Mouse (Mus musculus) heart, embryonic 11.5 days (tissue): ENCODE results near the gene Tmem37. TPM values are rescaled to one million over a fixed set of nuclear protein-coding genes. Genes with fewer than 3 reads are reported as not detected.

ENCODE experiments used
- ATAC-seq: fragments of 200-750 bp; cut with Nextera tagmentation; replicated peaks from 2 replicates; pipeline ENCODE4 v1.8.0; 2017; ENCODE audit warnings: moderate library complexity; ENCODE audit not compliant: insufficient number of reproducible peaks, low FRiP score, low TSS enrichment
- H3K27ac ChIP-seq: fragments of 300-500 bp; sonication (generic); 2 replicates; pipeline ENCODE4 v1.5.1; 2014; ENCODE audit warnings: mild to moderate bottlenecking, low read depth, low read length
- H3K27me3 ChIP-seq: fragments of 300-500 bp; sonication (generic); 2 replicates; pipeline ENCODE4 v1.6.1; 2014; ENCODE audit warnings: mild to moderate bottlenecking, low read length, mixed read lengths; ENCODE audit not compliant: control insufficient read depth, insufficient read depth
- H3K36me3 ChIP-seq: fragments of 300-500 bp; sonication (generic); 2 replicates; pipeline ENCODE4 v1.6.1; 2014; ENCODE audit warnings: mild to moderate bottlenecking, low read length, moderate library complexity, mixed read lengths; ENCODE audit not compliant: control insufficient read depth, insufficient read depth
- H3K4me1 ChIP-seq: fragments of 300-500 bp; sonication (generic); 2 replicates; pipeline ENCODE4 v1.6.1; 2014; ENCODE audit warnings: low read length; ENCODE audit not compliant: control insufficient read depth, insufficient read depth
- H3K4me2 ChIP-seq: fragments of 300-500 bp; sonication (generic); 2 replicates; pipeline ENCODE4 v1.6.1; 2014; ENCODE audit warnings: mild to moderate bottlenecking, moderate library complexity
- H3K4me3 ChIP-seq: fragments of 300-500 bp; sonication (generic); 2 replicates; pipeline ENCODE4 v1.5.1; 2014; ENCODE audit warnings: low read depth, low read length
- H3K9ac ChIP-seq: fragments of 300-500 bp; sonication (generic); 2 replicates; pipeline ENCODE4 v1.6.1; 2014; ENCODE audit warnings: mild to moderate bottlenecking, low read depth, low read length, moderate library complexity
- H3K9me3 ChIP-seq: fragments of 300-500 bp; sonication (generic); replicated peaks from 2 replicates; pipeline ENCODE4 v1.6.1; 2016; ENCODE audit warnings: low read length; ENCODE audit not compliant: control insufficient read depth
- WGBS: fragments of 180-500 bp; shearing (Covaris S2); extraction: QIAGEN DNeasy Blood & Tissue Kit; methylation state at CpG from one replicate; pipeline ENCODE4 v1.1.7; 2014; ENCODE audit not compliant: insufficient replicate concordance; 5-methylcytosine and 5-hydroxymethylcytosine counted together
- polyA plus RNA-seq: library from polyadenylated mRNA; unstranded; fragments of >200 nt; fragmentation: Nextera tagmentation; extraction: Ambion mirVana; gene quantifications from 2 replicates; pipeline ENCODE4 v1.2.1, GENCODE M21; 2014

Tmem37 gene
- polyA plus RNA-seq, 1 experiment from 2014 or later = 19.1 TPM

GRCm38 (mm10) chr1:120071133-120071532, 2.7 kb downstream of the Tmem37 start:
- Histone ChIP-seq H3K36me3 (no peaks in the 10 kb centered on the region), H3K27me3 (no peaks in the 10 kb centered on the region), H3K4me3 (no peak overlapping the region), H3K4me2 (no peak overlapping the region), H3K9ac (no peak overlapping the region), H3K9me3 (no peaks in the 10 kb centered on the region), H3K4me1 (peaks cover 5% of the 10 kb centered on the region; the same call in 1 of the 2 replicates), H3K27ac (no peak overlapping the region)
- WGBS = 79% methylated on average over 4 of the region's 4 CpGs
- ATAC-seq = no peak

GRCm38 (mm10) chr1:120070168-120070567, 3.7 kb downstream of the Tmem37 start:
- H3K27me3 ChIP-seq = no peaks in the 10 kb centered on the region
- ATAC-seq = no peak
- H3K9me3 ChIP-seq = no peaks in the 10 kb centered on the region
- no peak overlapping the region for H3K4me2 ChIP-seq
- H3K4me3 ChIP-seq = no peak overlapping the region
- 51% methylated on average over 6 of the region's 6 CpGs for WGBS
- H3K4me1 ChIP-seq = peaks cover 5% of the 10 kb centered on the region; the same call in 1 of the 2 replicates
- no peaks in the 10 kb centered on the region for H3K36me3 ChIP-seq
- no peak overlapping the region for H3K27ac ChIP-seq
- no peak overlapping the region for H3K9ac ChIP-seq

GRCm38 (mm10) chr1:120069120-120069519, 4.8 kb downstream of the Tmem37 start:
- no peak overlapping the region for H3K27ac ChIP-seq
- peaks cover 3% of the 10 kb centered on the region; the same call in 1 of the 2 replicates for H3K4me1 ChIP-seq
- H3K27me3 ChIP-seq = no peaks in the 10 kb centered on the region
- no peak overlapping the region for H3K4me2 ChIP-seq
- no peak overlapping the region for H3K9ac ChIP-seq
- no peaks in the 10 kb centered on the region for H3K36me3 ChIP-seq
- 67% methylated on average over 5 of the region's 5 CpGs for WGBS
- no peak overlapping the region for H3K4me3 ChIP-seq
- H3K9me3 ChIP-seq = no peaks in the 10 kb centered on the region
- no peak for ATAC-seq

- H3K27ac ChIP-seq = no peak overlapping the region
- no peaks in the 10 kb centered on the region for H3K9me3 ChIP-seq
- H3K4me3 ChIP-seq = no peak overlapping the region
- H3K9ac ChIP-seq = no peak overlapping the region
- no peaks in the 10 kb centered on the region for H3K27me3 ChIP-seq
- H3K4me1 ChIP-seq = no peaks in the 10 kb centered on the region
- H3K36me3 ChIP-seq = no peaks in the 10 kb centered on the region
- no peak overlapping the region for H3K4me2 ChIP-seq
- WGBS = 70% methylated on average over 3 of the region's 3 CpGs
- no peak for ATAC-seq
Measured at GRCm38 (mm10) chr1:120066625-120067024, 7.2 kb downstream of the Tmem37 start.

GRCm38 (mm10) chr1:120066159-120066558, 7.7 kb downstream of the Tmem37 start:
- Histone ChIP-seq H3K4me2 (no peak overlapping the region), H3K27ac (no peak overlapping the region), H3K27me3 (no peaks in the 10 kb centered on the region)

GRCm38 (mm10) chr1:120064036-120064682, 9.7 kb downstream of the Tmem37 start:
- H3K4me2 ChIP-seq = no peak overlapping the region
- no peaks in the 10 kb centered on the region for H3K36me3 ChIP-seq
- H3K27ac ChIP-seq = no peak overlapping the region
- ATAC-seq = no peak
- WGBS = 82% methylated on average over 11 of the region's 11 CpGs
- H3K4me3 ChIP-seq = no peak overlapping the region
- H3K4me1 ChIP-seq = no peaks in the 10 kb centered on the region
- H3K27me3 ChIP-seq = no peaks in the 10 kb centered on the region
- no peak overlapping the region for H3K9ac ChIP-seq
- no peaks in the 10 kb centered on the region for H3K9me3 ChIP-seq

More at GRCm38 (mm10) chr1:120066159-120066558, 7.7 kb downstream of the Tmem37 start:
- no peaks in the 10 kb centered on the region for H3K9me3 ChIP-seq
- no peak overlapping the region for H3K4me3 ChIP-seq
- no peaks in the 10 kb centered on the region for H3K36me3 ChIP-seq
- WGBS = 78% methylated on average over 8 of the region's 8 CpGs
- H3K4me1 ChIP-seq = no peaks in the 10 kb centered on the region
- H3K9ac ChIP-seq = no peak overlapping the region
- no peak for ATAC-seq

GRCm38 (mm10) chr1:120062231-120062630, 11.6 kb downstream of the Tmem37 start:
- H3K36me3 ChIP-seq = no peaks in the 10 kb centered on the region
- H3K4me1 ChIP-seq = 0 out of 2 replicates have a peak, but pooled peaks cover 5% of the 10 kb centered on the region
- H3K4me2 ChIP-seq = no peak overlapping the region
- no peak for ATAC-seq
- H3K27ac ChIP-seq = no peak overlapping the region
- H3K4me3 ChIP-seq = no peak overlapping the region
- no peaks in the 10 kb centered on the region for H3K27me3 ChIP-seq
- H3K9ac ChIP-seq = no peak overlapping the region
- H3K9me3 ChIP-seq = no peaks in the 10 kb centered on the region
- WGBS = 86% methylated on average over 7 of the region's 7 CpGs

- Histone ChIP-seq H3K9me3 (no peaks in the 10 kb centered on the region), H3K36me3 (no peaks in the 10 kb centered on the region), H3K4me3 (no peak overlapping the region), H3K9ac (no peak overlapping the region), H3K4me2 (no peak overlapping the region), H3K4me1 (0 out of 2 replicates have a peak, but pooled peaks cover 5% of the 10 kb centered on the region), H3K27ac (no peak overlapping the region), H3K27me3 (no peaks in the 10 kb centered on the region)
- ATAC-seq = no peak
- 62% methylated on average over 5 of the region's 5 CpGs for WGBS
Measured at GRCm38 (mm10) chr1:120060687-120061086, 13.2 kb downstream of the Tmem37 start.
